Mouse (Mus musculus) hindbrain, postnatal 0 days (tissue): Measurements from ENCODE around the gene Rac1. TPM values are rescaled to one million over a fixed set of nuclear protein-coding genes. Genes with fewer than 3 reads are reported as not detected.

Source experiments
- ATAC-seq: fragments of 200-750 bp; cut with Nextera tagmentation; 2 replicates; pipeline ENCODE4 v1.8.0; 2017; ENCODE audit warnings: mild to moderate bottlenecking, moderate TSS enrichment, moderate library complexity
- DNase-seq: peaks from one replicate; pipeline ENCODE4 v3.0.0-alpha.2; 2015; ENCODE audit warnings: low spot score
- H3K27ac ChIP-seq: fragments of 300-500 bp; sonication (generic); 2 replicates; pipeline ENCODE4 v1.5.1; 2014; ENCODE audit warnings: mild to moderate bottlenecking
- H3K27me3 ChIP-seq: fragments of 300-500 bp; sonication (generic); 2 replicates; pipeline ENCODE4 v1.6.1; 2014; ENCODE audit warnings: low read length, mixed read lengths; ENCODE audit not compliant: insufficient read depth
- H3K36me3 ChIP-seq: fragments of 300-500 bp; sonication (generic); 2 replicates; pipeline ENCODE4 v1.6.1; 2014; ENCODE audit warnings: low read length, mixed read lengths; ENCODE audit not compliant: insufficient read depth
- H3K4me1 ChIP-seq: fragments of 300-500 bp; sonication (generic); 2 replicates; pipeline ENCODE4 v1.6.1; 2014; ENCODE audit warnings: antibody characterized with exemption, low read length, mixed read lengths; ENCODE audit not compliant: insufficient read depth
- H3K4me2 ChIP-seq: fragments of 300-500 bp; sonication (generic); 2 replicates; pipeline ENCODE4 v1.6.1; 2014; ENCODE audit warnings: low read depth, mild to moderate bottlenecking, low read length, moderate library complexity, mixed read lengths
- H3K4me3 ChIP-seq: fragments of 300-500 bp; sonication (generic); 2 replicates; pipeline ENCODE4 v1.5.1; 2014; ENCODE audit warnings: low read length
- H3K9ac ChIP-seq: fragments of 300-500 bp; sonication (generic); replicated peaks from 2 replicates; pipeline ENCODE4 v1.6.1; 2014; ENCODE audit warnings: mild to moderate bottlenecking, low read length, moderate library complexity, mixed read lengths
- H3K9me3 ChIP-seq: fragments of 300-500 bp; sonication (generic); 2 replicates; pipeline ENCODE4 v1.6.1; 2016; ENCODE audit warnings: low read length, mixed read lengths
- CTCF ChIP-seq: IDR thresholded peaks from 2 replicates; pipeline ENCODE4 v1.5.1; 2016; ENCODE audit warnings: antibody characterized with exemption, control low read depth, low read depth
- WGBS: fragments of 180-500 bp; shearing (Covaris S2); extraction: QIAGEN DNeasy Blood & Tissue Kit; methylation state at CpG from one replicate; pipeline ENCODE4 v1.1.7; 2014; 5-methylcytosine and 5-hydroxymethylcytosine counted together
- polyA plus RNA-seq: library from polyadenylated mRNA; unstranded; fragments of >200 nt; fragmentation: Nextera tagmentation; extraction: Ambion mirVana; gene quantifications from 2 replicates; pipeline ENCODE4 v1.2.1, GENCODE M21; 2015
- total RNA-seq: library from RNA; depleted of rRNA; stranded (reverse); fragments of >200 nt; gene quantifications from 2 replicates; pipeline ENCODE4 v1.2.3, GENCODE M21; 2014

Rac1 gene
- total and polyA plus RNA-seq, 2 experiments from 2014 or later: 148 to 436 TPM

DNA sequence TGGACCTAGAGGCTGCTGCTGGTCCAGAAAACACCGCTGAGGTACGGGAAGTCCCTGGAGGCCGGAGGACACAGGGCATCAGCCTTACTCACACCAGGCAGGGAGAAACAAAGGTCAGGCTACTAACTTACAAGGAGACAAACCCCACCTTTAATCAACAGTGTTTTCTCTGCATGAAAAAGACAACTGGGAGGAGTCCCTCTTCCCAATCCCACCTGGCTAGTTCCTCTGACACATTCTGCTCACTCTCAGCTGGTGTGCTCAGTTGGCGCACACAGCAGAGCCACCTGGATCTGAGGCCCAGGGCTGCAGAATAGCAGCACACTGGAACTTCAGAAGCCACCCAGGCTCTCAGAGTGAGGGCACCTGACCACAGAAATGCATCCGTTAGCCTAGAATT is 13.0 kb downstream of the Rac1 start:
- H3K4me2 ChIP-seq: no peak overlapping the region
- DNase-seq (no peak), ATAC-seq (no peak)
- TF ChIP-seq CTCF: no peak
- peaks cover 31% of the 10 kb centered on the region for H3K36me3 ChIP-seq
- no peak overlapping the region for H3K4me3 ChIP-seq
- no peaks in the 10 kb centered on the region for H3K27me3 ChIP-seq
- no peak overlapping the region for H3K27ac ChIP-seq
- WGBS: 97% methylated on average over 5 of the region's 5 CpGs
- no peaks in the 10 kb centered on the region for H3K9me3 ChIP-seq
- no peaks in the 10 kb centered on the region for H3K4me1 ChIP-seq
- no peak overlapping the region for H3K9ac ChIP-seq

DNA sequence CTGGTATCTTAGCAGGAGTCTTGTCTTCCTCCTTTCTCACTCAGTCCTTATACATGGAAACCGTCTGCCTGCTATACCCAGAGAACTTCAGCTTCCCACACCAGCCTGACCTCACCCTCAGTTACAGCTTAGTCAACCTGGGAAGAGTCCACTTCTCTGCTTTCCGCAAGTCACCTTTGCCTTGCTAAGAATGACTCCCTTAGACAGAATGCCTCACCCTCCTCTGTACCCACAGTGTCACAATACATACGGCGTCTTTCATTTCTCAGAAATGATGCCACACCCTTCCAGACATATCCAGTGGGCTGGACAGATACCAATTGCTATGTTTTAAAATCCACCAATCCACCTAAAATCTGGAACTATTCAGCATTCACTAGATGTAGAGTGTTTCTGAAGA is 15.5 kb downstream of the Rac1 start:
- H3K9ac ChIP-seq: no peak overlapping the region
- peaks cover 31% of the 10 kb centered on the region for H3K36me3 ChIP-seq
- WGBS: 91% methylated on average over 4 of the region's 4 CpGs
- H3K4me2 ChIP-seq: no peak overlapping the region
- H3K27ac ChIP-seq: no peak overlapping the region
- no peaks in the 10 kb centered on the region for H3K27me3 ChIP-seq
- ATAC-seq (no peak), DNase-seq (no peak)
- no peak overlapping the region for H3K4me3 ChIP-seq
- H3K4me1 ChIP-seq: no peaks in the 10 kb centered on the region
- no peaks in the 10 kb centered on the region for H3K9me3 ChIP-seq
- TF ChIP-seq CTCF: no peak

DNA sequence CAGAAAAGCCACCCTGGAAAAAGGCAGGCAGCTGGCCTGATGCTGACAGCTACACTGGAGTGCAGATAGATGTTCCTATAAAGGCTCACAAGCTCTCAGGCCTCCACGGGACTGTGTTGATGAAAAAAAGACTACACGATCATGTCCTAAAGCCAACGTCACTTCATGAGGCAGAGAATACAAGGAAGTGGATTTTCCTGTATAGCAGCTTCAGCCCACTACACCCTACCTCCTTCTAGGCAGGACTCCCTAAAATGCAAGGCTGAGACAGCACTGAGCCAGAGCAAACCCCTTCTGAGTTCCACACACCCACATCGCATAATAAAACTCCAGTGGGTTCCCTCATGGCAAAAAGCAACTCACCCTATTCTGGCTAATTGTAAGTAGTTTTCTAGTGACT is 16.3 kb downstream of the Rac1 start:
- Histone ChIP-seq H3K27ac (no peak overlapping the region), H3K9me3 (no peaks in the 10 kb centered on the region), H3K9ac (no peak overlapping the region), H3K4me2 (no peak overlapping the region), H3K27me3 (no peaks in the 10 kb centered on the region), H3K4me1 (no peaks in the 10 kb centered on the region), H3K4me3 (no peak overlapping the region), H3K36me3 (peaks cover 34% of the 10 kb centered on the region)
- 84% methylated on average over 4 of the region's 4 CpGs for WGBS
- DNase-seq: no peak
- ATAC-seq: no peak
- no peak for TF ChIP-seq CTCF

DNA sequence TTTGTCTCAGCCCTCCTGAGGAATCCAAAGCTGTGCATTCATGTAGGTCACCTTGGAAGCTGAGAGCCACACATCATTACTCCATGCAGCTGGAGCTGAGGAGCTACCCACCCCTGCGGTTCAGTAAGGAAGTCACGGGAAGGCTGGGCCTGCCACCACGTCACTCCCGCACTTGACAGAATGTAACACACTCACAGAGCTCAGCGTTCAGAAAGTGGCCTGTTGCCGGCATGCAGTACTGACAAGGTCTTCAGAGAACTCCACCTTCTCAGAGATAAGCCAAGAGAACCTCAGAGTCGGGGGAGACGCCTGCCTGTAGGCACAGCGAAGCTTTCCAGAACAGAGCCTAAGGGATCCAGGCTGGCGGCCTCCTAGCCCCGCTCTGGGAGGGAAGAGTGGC is 18.1 kb downstream of the Rac1 start:
- Histone ChIP-seq H3K27me3 (no peaks in the 10 kb centered on the region), H3K27ac (0 out of 2 replicates have a peak overlapping the region, but pooled peaks have one; percentile 7), H3K4me3 (no peak overlapping the region), H3K9me3 (no peaks in the 10 kb centered on the region), H3K4me2 (no peak overlapping the region), H3K36me3 (peaks cover 27% of the 10 kb centered on the region), H3K9ac (no peak overlapping the region), H3K4me1 (no peaks in the 10 kb centered on the region)
- ATAC-seq (no peak), DNase-seq (no peak)
- no peak for TF ChIP-seq CTCF
- WGBS: 72% methylated on average over 11 of the region's 11 CpGs

DNA sequence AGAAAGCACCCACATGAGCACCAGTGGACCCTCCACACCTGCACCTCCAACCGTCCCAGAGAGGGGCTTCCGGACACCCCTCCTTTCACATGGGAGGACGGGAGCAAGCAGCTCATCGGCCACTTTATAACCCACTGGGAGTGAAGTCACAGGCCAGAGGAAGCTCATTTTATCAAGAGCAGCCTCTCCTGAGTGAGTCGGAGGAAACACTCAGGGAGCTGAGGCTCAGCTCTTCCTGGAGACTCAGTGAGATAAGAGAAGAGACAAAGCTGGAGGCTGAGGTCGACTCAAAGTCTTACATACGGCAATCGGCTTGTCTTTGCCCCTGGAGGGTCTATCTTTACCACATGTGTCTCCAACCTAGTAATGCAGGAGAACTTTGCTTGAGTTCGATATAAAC is 18.5 kb downstream of the Rac1 start:
- H3K9me3 ChIP-seq: no peaks in the 10 kb centered on the region
- H3K36me3 ChIP-seq: peaks cover 25% of the 10 kb centered on the region
- H3K9ac ChIP-seq: no peak overlapping the region
- DNase-seq (no peak), ATAC-seq (no peak)
- WGBS: 85% methylated on average over 9 of the region's 9 CpGs
- TF ChIP-seq CTCF: no peak
- no peak overlapping the region for H3K4me2 ChIP-seq
- no peak overlapping the region for H3K4me3 ChIP-seq
- no peaks in the 10 kb centered on the region for H3K4me1 ChIP-seq
- H3K27me3 ChIP-seq: no peaks in the 10 kb centered on the region
- H3K27ac ChIP-seq: no peak overlapping the region

DNA sequence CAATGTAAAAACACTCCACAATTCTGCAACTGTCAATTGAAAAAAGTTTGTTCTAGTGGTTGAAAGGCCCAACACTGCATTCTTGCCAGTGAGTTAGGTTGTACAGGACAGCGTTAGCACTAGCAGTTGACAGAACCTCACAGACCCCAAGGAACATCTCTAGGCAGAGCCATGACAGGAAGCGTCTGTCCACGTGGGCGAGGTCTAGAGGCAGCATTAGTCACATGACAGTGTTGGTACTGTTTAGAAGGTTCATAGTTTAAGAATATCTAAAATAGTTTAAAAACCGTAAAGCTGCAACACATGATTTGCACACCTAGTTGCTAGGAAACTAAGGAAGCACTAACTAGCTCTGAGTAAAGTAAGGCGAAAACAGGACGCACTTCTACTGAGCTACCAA is 22.3 kb downstream of the Rac1 start:
- DNase-seq: no peak
- TF ChIP-seq CTCF: no peak
- Histone ChIP-seq H3K4me1 (no peaks in the 10 kb centered on the region), H3K4me3 (no peak overlapping the region), H3K27ac (no peak overlapping the region), H3K9me3 (no peaks in the 10 kb centered on the region), H3K36me3 (peaks cover 32% of the 10 kb centered on the region), H3K9ac (no peak overlapping the region), H3K4me2 (no peak overlapping the region), H3K27me3 (no peaks in the 10 kb centered on the region)
- WGBS: 84% methylated on average over 7 of the region's 7 CpGs
- ATAC-seq: no peak

DNA sequence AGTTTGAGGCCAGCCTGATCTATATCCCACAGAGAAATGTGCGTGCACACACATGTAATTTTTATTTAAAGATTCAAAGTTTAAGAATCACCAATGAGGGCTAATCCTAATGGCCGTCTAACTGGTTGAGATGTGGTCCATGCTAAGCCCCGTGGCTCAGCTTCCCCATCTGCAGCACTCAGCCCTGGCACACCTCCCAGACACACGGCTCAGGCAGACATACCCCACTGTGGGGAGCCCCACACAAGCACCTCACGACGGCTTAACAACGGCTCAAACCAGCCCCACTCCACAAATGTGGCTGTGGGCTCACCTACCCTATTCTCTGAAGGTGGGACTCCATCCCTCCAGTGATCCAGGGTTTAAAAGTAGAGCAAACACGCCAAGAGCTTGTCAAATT is 22.8 kb downstream of the Rac1 start:
- Histone ChIP-seq H3K4me1 (no peaks in the 10 kb centered on the region), H3K36me3 (peaks cover 32% of the 10 kb centered on the region), H3K4me2 (no peak overlapping the region), H3K4me3 (no peak overlapping the region), H3K9me3 (no peaks in the 10 kb centered on the region), H3K27ac (no peak overlapping the region), H3K27me3 (no peaks in the 10 kb centered on the region), H3K9ac (no peak overlapping the region)
- ATAC-seq: no peak
- DNase-seq: no peak
- no peak for TF ChIP-seq CTCF
- WGBS: 66% methylated on average over 8 of the region's 8 CpGs

DNA sequence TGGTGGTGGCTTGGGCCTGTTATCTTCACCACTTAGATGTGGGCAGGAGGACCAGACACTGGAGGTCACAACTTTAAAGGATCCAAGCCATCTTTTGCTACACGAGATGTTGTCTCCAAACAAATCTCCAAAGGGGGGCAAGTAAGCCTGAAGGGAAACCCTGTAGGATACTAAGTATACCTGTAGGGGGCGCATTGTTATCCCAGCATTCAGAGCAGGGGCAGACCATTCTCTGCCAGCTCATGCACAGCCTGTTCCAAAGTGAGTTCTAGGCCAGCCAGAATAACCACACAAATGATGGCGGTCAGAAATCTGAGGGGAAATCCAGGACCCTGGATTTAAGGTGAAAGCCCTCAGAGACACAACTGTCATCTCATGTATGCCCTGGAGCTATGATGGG is 23.4 kb downstream of the Rac1 start:
- Histone ChIP-seq H3K36me3 (peaks cover 35% of the 10 kb centered on the region), H3K4me2 (no peak overlapping the region), H3K4me3 (no peak overlapping the region), H3K4me1 (no peaks in the 10 kb centered on the region), H3K9ac (no peak overlapping the region), H3K27ac (no peak overlapping the region), H3K9me3 (no peaks in the 10 kb centered on the region), H3K27me3 (no peaks in the 10 kb centered on the region)
- ATAC-seq (no peak), DNase-seq (peak; percentile 45)
- peak; percentile 64 for TF ChIP-seq CTCF
- 64% methylated on average over 3 of the region's 3 CpGs for WGBS
